Mouse (Mus musculus) heart, embryonic 15.5 days (tissue): ENCODE data around the gene Lbh. TPM values are rescaled to one million over a fixed set of nuclear protein-coding genes. Genes with fewer than 3 reads are reported as not detected.
A peak's percentile ranks its signal among the peaks of the same experiment; 100 is the strongest.

Experiments used
- ATAC-seq: fragments of 200-750 bp; cut with Nextera tagmentation; replicated peaks from 2 replicates; pipeline ENCODE4 v1.8.0; 2017; ENCODE audit warnings: low read depth, moderate TSS enrichment; ENCODE audit not compliant: insufficient number of reproducible peaks, insufficient read depth, low FRiP score
- H3K27ac ChIP-seq: fragments of 300-500 bp; sonication (generic); 2 replicates; pipeline ENCODE4 v1.5.1; 2015; ENCODE audit warnings: mild to moderate bottlenecking, inconsistent platforms
- H3K27me3 ChIP-seq: fragments of 300-500 bp; sonication (generic); 2 replicates; pipeline ENCODE4 v1.6.1; 2015; ENCODE audit warnings: inconsistent platforms
- H3K36me3 ChIP-seq: fragments of 300-500 bp; sonication (generic); 2 replicates; pipeline ENCODE4 v1.6.1; 2015; ENCODE audit warnings: mild to moderate bottlenecking, inconsistent platforms
- H3K4me1 ChIP-seq: fragments of 300-500 bp; sonication (generic); replicated peaks from 2 replicates; pipeline ENCODE4 v1.6.1; 2015; ENCODE audit warnings: inconsistent platforms
- H3K4me2 ChIP-seq: fragments of 300-500 bp; sonication (generic); 2 replicates; pipeline ENCODE4 v1.6.1; 2015; ENCODE audit warnings: inconsistent platforms, mild to moderate bottlenecking, moderate library complexity
- H3K4me3 ChIP-seq: fragments of 300-500 bp; sonication (generic); 2 replicates; pipeline ENCODE4 v1.5.1; 2015; ENCODE audit warnings: mild to moderate bottlenecking, inconsistent platforms
- H3K9ac ChIP-seq: fragments of 300-500 bp; sonication (generic); 2 replicates; pipeline ENCODE4 v1.6.1; 2015; ENCODE audit warnings: mild to moderate bottlenecking, inconsistent platforms
- H3K9me3 ChIP-seq: fragments of 300-500 bp; sonication (generic); replicated peaks from 2 replicates; pipeline ENCODE4 v1.6.1; 2016; ENCODE audit warnings: inconsistent platforms
- WGBS: fragments of 180-500 bp; shearing (Covaris S2); methylation state at CpG from one replicate; pipeline ENCODE4 v1.1.7; 2015; ENCODE audit warnings: mixed read lengths; 5-methylcytosine and 5-hydroxymethylcytosine counted together
- polyA plus RNA-seq: library from polyadenylated mRNA; unstranded; fragments of >200 nt; fragmentation: Nextera tagmentation; extraction: Ambion mirVana; gene quantifications from 2 replicates; pipeline ENCODE4 v1.2.1, GENCODE M21; 2015

Lbh gene
- polyA plus RNA-seq, 1 experiment from 2014 or later: 29.0 TPM

DNA sequence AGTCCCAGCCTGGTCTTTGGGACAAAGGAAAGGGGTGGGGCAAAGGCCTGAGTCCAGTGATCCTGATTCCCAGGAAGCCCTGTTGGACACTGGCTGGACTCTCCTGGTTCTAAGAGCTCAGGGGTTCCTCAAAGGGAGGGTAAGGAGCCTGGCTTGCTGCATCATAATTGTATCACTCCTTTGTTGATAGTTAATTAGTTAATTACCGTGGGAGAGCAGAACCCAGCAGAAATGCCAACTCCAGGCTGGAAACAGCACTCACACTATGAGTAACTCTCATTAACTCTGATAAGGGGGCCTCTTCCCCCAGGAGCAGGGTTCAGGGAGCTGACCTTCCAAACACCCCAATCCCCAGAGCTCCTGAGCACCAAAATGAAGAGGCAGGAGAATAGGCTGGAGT, 59.5 kb downstream of the Lbh start:
- no peaks in the 10 kb centered on the region for H3K27me3 ChIP-seq
- H3K4me3 ChIP-seq: no peak overlapping the region
- no peaks in the 10 kb centered on the region for H3K9me3 ChIP-seq
- H3K36me3 ChIP-seq: no peaks in the 10 kb centered on the region
- no peak overlapping the region for H3K4me2 ChIP-seq
- no peak overlapping the region for H3K9ac ChIP-seq
- WGBS: 71% methylated on average over 1 of the region's 1 CpGs
- peak overlapping the region; percentile 94 for H3K27ac ChIP-seq
- peaks cover 49% of the 10 kb centered on the region for H3K4me1 ChIP-seq
- ATAC-seq: no peak

DNA sequence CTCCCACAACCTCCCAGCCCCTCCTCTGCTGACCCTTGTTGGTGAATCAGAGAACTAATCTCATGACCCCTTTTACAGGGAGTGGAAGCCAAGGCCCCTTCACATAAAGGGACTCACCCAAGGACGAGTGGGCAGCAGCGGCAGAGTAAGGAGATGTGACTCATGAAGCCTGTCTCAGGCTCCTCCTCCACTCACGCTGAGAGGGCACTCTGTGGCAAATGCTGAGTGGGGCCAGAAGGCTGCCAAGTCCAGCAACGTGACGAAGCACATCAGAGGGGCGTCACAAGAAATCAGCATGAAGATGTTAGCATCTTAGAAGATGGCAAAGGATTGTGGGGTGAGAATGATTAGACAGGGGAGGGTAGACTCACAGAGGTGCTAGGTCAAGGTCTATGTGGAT, 64.1 kb downstream of the Lbh start:
- Histone ChIP-seq H3K9ac (no peak overlapping the region), H3K27me3 (no peaks in the 10 kb centered on the region), H3K4me2 (no peak overlapping the region), H3K4me1 (peaks cover 19% of the 10 kb centered on the region), H3K4me3 (no peak overlapping the region), H3K9me3 (no peaks in the 10 kb centered on the region), H3K36me3 (no peaks in the 10 kb centered on the region), H3K27ac (no peak overlapping the region)
- 0 out of 2 replicates have a peak, but pooled peaks have one; percentile 12 for ATAC-seq
- 72% methylated on average over 6 of the region's 6 CpGs for WGBS

- no peaks in the 10 kb centered on the region for H3K9me3 ChIP-seq
Observed at GRCm38 (mm10) chr17:72983471-72983870, 65.4 kb downstream of the Lbh start.

DNA sequence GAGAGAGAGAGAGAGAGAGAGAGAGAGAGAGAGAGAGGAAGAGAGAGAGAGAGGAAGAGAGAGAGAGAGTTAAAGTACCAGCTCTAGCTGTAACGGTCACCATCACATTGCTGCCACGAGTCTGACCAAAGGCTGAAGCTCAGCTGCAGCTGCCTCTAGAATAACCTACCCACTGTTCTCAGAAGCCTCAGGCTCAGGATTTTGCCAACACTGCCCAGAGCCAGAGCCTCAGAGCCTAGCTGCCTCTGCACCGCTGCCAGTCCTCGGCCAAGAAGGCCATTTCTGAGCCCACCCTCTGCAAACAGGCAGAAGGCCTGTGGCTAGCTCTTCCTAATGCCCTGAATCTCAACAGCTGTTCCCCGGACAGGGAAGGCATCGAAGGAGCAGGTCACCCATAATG, 70.9 kb downstream of the Lbh start:
- Histone ChIP-seq H3K4me3 (no peak overlapping the region), H3K36me3 (no peaks in the 10 kb centered on the region), H3K27ac (0 out of 2 replicates have a peak overlapping the region, but pooled peaks have one; percentile 9), H3K4me2 (no peak overlapping the region), H3K4me1 (peaks cover 5% of the 10 kb centered on the region; the same call in 1 of the 2 replicates), H3K9ac (no peak overlapping the region), H3K9me3 (no peaks in the 10 kb centered on the region), H3K27me3 (no peaks in the 10 kb centered on the region)
- 72% methylated on average over 6 of the region's 6 CpGs for WGBS
- ATAC-seq: no peak

More at GRCm38 (mm10) chr17:72983471-72983870, 65.4 kb downstream of the Lbh start:
- Histone ChIP-seq H3K36me3 (no peaks in the 10 kb centered on the region), H3K9ac (no peak overlapping the region), H3K27me3 (no peaks in the 10 kb centered on the region), H3K4me3 (no peak overlapping the region), H3K27ac (no peak overlapping the region), H3K4me1 (peaks cover 10% of the 10 kb centered on the region; the same call in 1 of the 2 replicates), H3K4me2 (no peak overlapping the region)
- ATAC-seq: no peak
- WGBS: 88% methylated on average over 7 of the region's 7 CpGs

Other genes with a start within 250 kb of the Lbh start
- 64.3 and 67.7 TPM in 2 replicates for gene Ypel5, start 81.9 kb upstream of the Lbh start, polyA plus RNA-seq
- gene Lclat1, start 189.7 kb downstream of the Lbh start, polyA plus RNA-seq: 35.9 and 36.3 TPM in 2 replicates